Mouse (Mus musculus) inflammation-experienced regulatory T-cells, adult 16 weeks (primary cell): ENCODE results near the gene Rgs9. TPM values are rescaled to one million over a fixed set of nuclear protein-coding genes. Genes with fewer than 3 reads are reported as not detected.

Experiments
- polyA plus RNA-seq: library from polyadenylated mRNA; unstranded; fragments of 100-300 nt; shearing (Covaris generic); gene quantifications from one replicate; pipeline ENCODE4 v1.2.1, GENCODE M21; 2017

Rgs9 gene
- polyA plus RNA-seq: 11.2 TPM

GRCm38 (mm10) chr11:109297710-109298375 is at the start of gene Rgs9:
Gene Rgs9, minus strand, starts transcription at chr11:109298129.

Other genes starting within 250 kb of the Rgs9 start
- not detected for gene E030025P04Rik, start 153.8 kb downstream of the Rgs9 start, polyA plus RNA-seq
- 64.4 TPM for gene Gna13, start 64.7 kb upstream of the Rgs9 start, polyA plus RNA-seq
- gene 9930022D16Rik, start 115.8 kb upstream of the Rgs9 start, polyA plus RNA-seq: not detected
- 41.1 TPM for gene Amz2, start 127.8 kb upstream of the Rgs9 start, polyA plus RNA-seq
- 2.5 TPM for gene Arsg, start 175.2 kb upstream of the Rgs9 start, polyA plus RNA-seq
- gene Slc16a6, start 175.5 kb upstream of the Rgs9 start, polyA plus RNA-seq: 21.0 TPM